Mouse (Mus musculus) bone marrow macrophage, adult 2 months (primary cell): ENCODE results near the gene BC049715.

ENCODE experiments used
- CTCF ChIP-seq: IDR thresholded peaks from 2 replicates; pipeline ENCODE4 v1.5.1; 2012; ENCODE audit warnings: low read depth, mild to moderate bottlenecking, low read length, moderate library complexity
- POLR2A ChIP-seq: IDR thresholded peaks from 2 replicates; pipeline ENCODE4 v1.6.1; 2012; ENCODE audit warnings: mild to moderate bottlenecking, low read depth, low read length, borderline replicate concordance

DNA sequence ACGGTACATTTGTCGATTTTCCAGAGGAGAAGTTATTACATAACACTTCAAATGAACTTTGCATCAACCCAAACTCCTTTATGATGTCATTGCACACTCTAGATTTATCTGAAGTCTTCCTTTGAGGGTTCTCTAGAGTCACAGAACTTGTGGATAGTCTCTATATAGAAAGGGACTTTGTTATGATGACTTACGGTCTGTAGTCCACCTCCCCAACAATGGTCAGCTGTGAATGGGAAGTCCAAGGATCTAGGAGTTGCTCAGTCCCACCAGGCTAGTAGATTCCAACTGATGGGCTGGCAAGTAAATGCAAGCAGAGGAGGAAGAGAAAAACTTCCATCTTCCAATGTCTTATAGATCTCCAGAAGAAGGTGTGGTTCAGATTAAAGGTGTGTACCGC is 1.3 kb downstream of the BC049715 start:
- no peak for TF ChIP-seq CTCF
- no peak for TF ChIP-seq POLR2A
